Mouse (Mus musculus) liver, embryonic 16.5 days (tissue): Measurements from ENCODE around the gene Litaf. TPM values are rescaled to one million over a fixed set of nuclear protein-coding genes. Genes with fewer than 3 reads are reported as not detected.

ENCODE experiments used
- ATAC-seq: fragments of 200-750 bp; cut with Nextera tagmentation; 2 replicates; pipeline ENCODE4 v1.8.0; 2017; ENCODE audit warnings: low read depth, mild to moderate bottlenecking, moderate number of reproducible peaks, moderate library complexity
- H3K27ac ChIP-seq: fragments of 300-500 bp; sonication (generic); 2 replicates; pipeline ENCODE4 v1.5.1; 2014; ENCODE audit warnings: mild to moderate bottlenecking, low read length
- H3K27me3 ChIP-seq: fragments of 300-500 bp; sonication (generic); 2 replicates; pipeline ENCODE4 v1.6.1; 2014; ENCODE audit warnings: low read depth, low read length, mixed read lengths; ENCODE audit not compliant: control insufficient read depth, insufficient read depth
- H3K36me3 ChIP-seq: fragments of 300-500 bp; sonication (generic); 2 replicates; pipeline ENCODE4 v1.6.1; 2014; ENCODE audit warnings: mild to moderate bottlenecking; ENCODE audit not compliant: control insufficient read depth, insufficient read depth
- H3K4me1 ChIP-seq: fragments of 300-500 bp; sonication (generic); 2 replicates; pipeline ENCODE4 v1.6.1; 2014; ENCODE audit warnings: low read depth, low read length, mixed read lengths; ENCODE audit not compliant: control insufficient read depth
- H3K4me2 ChIP-seq: fragments of 300-500 bp; sonication (generic); 2 replicates; pipeline ENCODE4 v1.6.1; 2014; ENCODE audit warnings: low read depth, low read length, mixed read lengths
- H3K4me3 ChIP-seq: fragments of 300-500 bp; sonication (generic); 2 replicates; pipeline ENCODE4 v1.5.1; 2014; ENCODE audit warnings: low read depth, mild to moderate bottlenecking, low read length
- H3K9ac ChIP-seq: fragments of 300-500 bp; sonication (generic); 2 replicates; pipeline ENCODE4 v1.6.1; 2014; ENCODE audit warnings: low read depth, low read length
- H3K9me3 ChIP-seq: fragments of 300-500 bp; sonication (generic); replicated peaks from 2 replicates; pipeline ENCODE4 v1.6.1; 2016; ENCODE audit warnings: low read length; ENCODE audit not compliant: control insufficient read depth
- WGBS: fragments of 180-500 bp; shearing (Covaris S2); extraction: QIAGEN DNeasy Blood & Tissue Kit; methylation state at CpG from one replicate; pipeline ENCODE4 v1.1.7; 2014; ENCODE audit not compliant: insufficient replicate concordance; 5-methylcytosine and 5-hydroxymethylcytosine counted together
- microRNA-seq: library from miRNA; unstranded; fragments of <30 nt; microRNA quantifications from one replicate; pipeline ENCODE4, GENCODE M21; 2016
- polyA plus RNA-seq: library from polyadenylated mRNA; unstranded; fragments of >200 nt; fragmentation: Nextera tagmentation; extraction: Ambion mirVana; gene quantifications from 2 replicates; pipeline ENCODE4 v1.2.1, GENCODE M21; 2015

Gene Litaf
- polyA plus RNA-seq, 1 experiment from 2014 or later: 52.9 TPM

GRCm38 (mm10) chr16:10916271-10916670 is 149.7 kb downstream of the Litaf start:
- 70% methylated on average over 3 of the region's 3 CpGs for WGBS
- Histone ChIP-seq H3K36me3 (no peaks in the 10 kb centered on the region), H3K4me2 (no peak overlapping the region), H3K27me3 (no peaks in the 10 kb centered on the region), H3K4me1 (no peaks in the 10 kb centered on the region), H3K9me3 (no peaks in the 10 kb centered on the region), H3K9ac (no peak overlapping the region), H3K27ac (no peak overlapping the region), H3K4me3 (no peak overlapping the region)
- no peak for ATAC-seq

GRCm38 (mm10) chr16:10915066-10915465 is 150.9 kb downstream of the Litaf start:
- H3K9ac ChIP-seq: no peak overlapping the region
- H3K4me3 ChIP-seq: no peak overlapping the region
- H3K27me3 ChIP-seq: no peaks in the 10 kb centered on the region
- H3K4me1 ChIP-seq: no peaks in the 10 kb centered on the region
- H3K36me3 ChIP-seq: no peaks in the 10 kb centered on the region
- H3K9me3 ChIP-seq: no peaks in the 10 kb centered on the region
- 72% methylated on average over 4 of the region's 4 CpGs for WGBS
- H3K4me2 ChIP-seq: no peak overlapping the region
- no peak for ATAC-seq
- no peak overlapping the region for H3K27ac ChIP-seq

DNA sequence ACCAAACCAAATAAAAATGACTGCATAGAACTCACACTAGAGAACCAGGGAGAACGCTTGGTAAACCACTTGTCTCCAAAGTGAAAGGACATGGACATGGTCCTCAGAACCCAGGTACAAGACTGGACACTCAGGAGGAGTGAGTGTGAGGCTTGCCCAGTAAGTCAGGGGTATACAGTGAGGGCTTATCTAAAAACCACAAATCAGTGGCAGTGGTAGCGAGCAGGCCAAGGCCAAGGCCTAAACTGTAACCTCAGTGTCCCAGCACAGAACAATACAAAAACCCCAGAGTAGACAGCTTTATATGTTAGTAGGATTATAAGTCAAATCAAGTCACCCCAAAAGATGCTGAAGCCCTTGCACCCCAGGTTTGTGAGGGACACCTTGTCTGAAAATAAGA is 154.9 kb downstream of the Litaf start:
- H3K9ac ChIP-seq: no peak overlapping the region
- no peaks in the 10 kb centered on the region for H3K36me3 ChIP-seq
- no peak overlapping the region for H3K4me2 ChIP-seq
- WGBS: 42% methylated on average over 2 of the region's 2 CpGs
- H3K27ac ChIP-seq: no peak overlapping the region
- no peak overlapping the region for H3K4me3 ChIP-seq
- no peaks in the 10 kb centered on the region for H3K4me1 ChIP-seq
- no peaks in the 10 kb centered on the region for H3K27me3 ChIP-seq
- H3K9me3 ChIP-seq: no peaks in the 10 kb centered on the region
- no peak for ATAC-seq

DNA sequence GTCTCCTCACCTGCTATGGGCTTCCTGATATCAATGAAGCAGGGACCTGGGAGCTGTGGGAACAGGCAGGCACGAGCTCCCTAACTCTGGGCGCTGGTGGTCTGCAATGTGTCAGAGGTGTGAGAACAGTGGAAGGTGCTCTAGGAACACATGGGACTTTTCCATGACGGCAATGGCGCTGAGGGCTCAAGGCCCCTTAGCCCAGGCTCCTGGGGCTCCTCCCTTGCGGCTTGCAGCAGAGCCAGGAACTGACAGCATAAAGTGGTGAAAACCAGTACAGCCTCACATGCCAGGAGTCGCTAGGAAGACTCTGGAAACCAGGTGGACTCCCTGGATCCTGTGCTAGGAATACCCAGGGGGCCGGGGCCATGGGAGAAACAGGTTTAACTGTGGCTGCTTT is 155.4 kb downstream of the Litaf start:
- Histone ChIP-seq H3K9me3 (no peaks in the 10 kb centered on the region), H3K4me2 (no peak overlapping the region), H3K4me1 (no peaks in the 10 kb centered on the region; the same call in 1 of the 2 replicates), H3K36me3 (no peaks in the 10 kb centered on the region), H3K4me3 (no peak overlapping the region), H3K27me3 (no peaks in the 10 kb centered on the region), H3K9ac (no peak overlapping the region), H3K27ac (no peak overlapping the region)
- no peak for ATAC-seq
- 72% methylated on average over 7 of the region's 7 CpGs for WGBS

Small RNA genes lying within 50 kb of the gene (microRNA-seq; reads per million reads assigned to microRNA genes)
- gene Gm26268: not detected

Other genes starting within 250 kb of the Litaf start
- 1.2 and 1.5 TPM in 2 replicates for gene Rmi2, start 231.1 kb downstream of the Litaf start, polyA plus RNA-seq
- gene Snn, start 5.2 kb downstream of the Litaf start, polyA plus RNA-seq: 2.4 TPM in 2 replicates
- 13.8 and 13.9 TPM in 2 replicates for gene Txndc11, start 68.5 kb upstream of the Litaf start, polyA plus RNA-seq
- gene Zc3h7a, start 110.2 kb upstream of the Litaf start, polyA plus RNA-seq: 37.8 and 39.1 TPM in 2 replicates
- gene Rsl1d1, start 137.2 kb upstream of the Litaf start, polyA plus RNA-seq: 66.9 and 74.3 TPM in 2 replicates
- 29.8 and 30.6 TPM in 2 replicates for gene Gspt1, start 188.2 kb upstream of the Litaf start, polyA plus RNA-seq
- not detected in 2 replicates for gene Tnfrsf17, start 247.7 kb upstream of the Litaf start, polyA plus RNA-seq